Mouse (Mus musculus) embryonic facial prominence, embryonic 13.5 days (tissue): ENCODE measurements around the gene Ccnl2. TPM values are rescaled to one million over a fixed set of nuclear protein-coding genes. Genes with fewer than 3 reads are reported as not detected.
A peak's percentile ranks its signal among the peaks of the same experiment; 100 is the strongest.

ENCODE experiments used
- ATAC-seq: fragments of 200-750 bp; cut with Nextera tagmentation; 2 replicates; pipeline ENCODE4 v1.8.0; 2017; ENCODE audit warnings: low read depth; ENCODE audit not compliant: insufficient number of reproducible peaks, insufficient read depth, low FRiP score, low TSS enrichment
- H3K27ac ChIP-seq: fragments of 300-500 bp; sonication (generic); 2 replicates; pipeline ENCODE4 v1.5.1; 2015; ENCODE audit warnings: moderate library complexity, mild to moderate bottlenecking, inconsistent platforms
- H3K27me3 ChIP-seq: fragments of 300-500 bp; sonication (generic); 2 replicates; pipeline ENCODE4 v1.6.1; 2015; ENCODE audit warnings: mild to moderate bottlenecking, inconsistent platforms
- H3K36me3 ChIP-seq: fragments of 300-500 bp; sonication (generic); 2 replicates; pipeline ENCODE4 v1.6.1; 2015; ENCODE audit warnings: mild to moderate bottlenecking, inconsistent platforms
- H3K4me1 ChIP-seq: fragments of 300-500 bp; sonication (generic); 2 replicates; pipeline ENCODE4 v1.6.1; 2015; ENCODE audit warnings: inconsistent platforms
- H3K4me2 ChIP-seq: fragments of 300-500 bp; sonication (generic); 2 replicates; pipeline ENCODE4 v1.6.1; 2015; ENCODE audit warnings: moderate library complexity, mild to moderate bottlenecking, inconsistent platforms
- H3K4me3 ChIP-seq: fragments of 300-500 bp; sonication (generic); 2 replicates; pipeline ENCODE4 v1.5.1; 2015; ENCODE audit warnings: mild to moderate bottlenecking, inconsistent platforms
- H3K9ac ChIP-seq: fragments of 300-500 bp; sonication (generic); 2 replicates; pipeline ENCODE4 v1.6.1; 2015; ENCODE audit warnings: mild to moderate bottlenecking, inconsistent platforms
- H3K9me3 ChIP-seq: fragments of 300-500 bp; sonication (generic); 2 replicates; pipeline ENCODE4 v1.6.1; 2016; ENCODE audit warnings: inconsistent platforms
- WGBS: fragments of 180-500 bp; shearing (Covaris S2); methylation state at CpG from one replicate; pipeline ENCODE4 v1.1.7; 2015; ENCODE audit warnings: mixed read lengths; 5-methylcytosine and 5-hydroxymethylcytosine counted together
- polyA plus RNA-seq: library from polyadenylated mRNA; unstranded; fragments of >200 nt; fragmentation: Nextera tagmentation; extraction: Ambion mirVana; gene quantifications from 2 replicates; pipeline ENCODE4 v1.2.1, GENCODE M21; 2015

Gene Ccnl2
- polyA plus RNA-seq, result 217 and 248 TPM in 2 replicates

- H3K36me3 ChIP-seq, result peaks cover 72% of the 10 kb centered on the region
- WGBS, result under 1% methylated on average over 56 of the region's 60 CpGs
- peak; percentile 99 for ATAC-seq
- peaks cover 22% of the 10 kb centered on the region for H3K4me1 ChIP-seq
- peak within 1 kb of the TSS; percentile 100 for H3K9ac ChIP-seq
- peak within 1 kb of the TSS; percentile 96 for H3K27ac ChIP-seq
- no peaks in the 10 kb centered on the region for H3K9me3 ChIP-seq
- peak within 1 kb of the TSS; percentile 82 for H3K4me2 ChIP-seq
- H3K4me3 ChIP-seq, result peak within 1 kb of the TSS; percentile 100
- H3K27me3 ChIP-seq, result no peaks in the 10 kb centered on the region
These were observed at the start of gene Ccnl2 for GRCm38 (mm10) chr4:155811929-155812664. Gene Ccnl2 (plus strand): TSS chr4:155812489.

DNA sequence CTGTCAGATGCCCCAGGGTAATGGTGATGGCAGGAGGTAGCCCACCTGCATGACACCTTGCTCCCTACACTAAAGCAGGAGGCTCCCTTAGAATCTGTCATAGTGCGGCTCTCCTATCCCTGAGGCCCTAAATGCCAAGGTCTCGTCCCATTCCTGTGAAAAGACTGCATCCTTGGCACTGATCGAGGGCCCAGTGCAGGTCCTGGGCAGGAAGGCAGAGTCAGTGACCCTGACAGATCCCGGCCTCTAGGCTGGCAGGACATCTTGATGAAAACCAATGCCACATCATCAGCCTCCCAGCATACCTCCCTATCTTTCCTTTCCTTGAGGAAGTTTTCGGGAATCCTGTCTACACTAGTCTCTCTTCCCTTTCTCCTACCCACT, 42.8 kb upstream of the Ccnl2 start:
- ATAC-seq, result no peak
- H3K9me3 ChIP-seq, result no peaks in the 10 kb centered on the region
- H3K27me3 ChIP-seq, result peaks cover 16% of the 10 kb centered on the region; the same call in 1 of the 2 replicates
- WGBS, result 68% methylated on average over 5 of the region's 5 CpGs
- H3K4me2 ChIP-seq, result peak overlapping the region; percentile 74
- no peaks in the 10 kb centered on the region for H3K36me3 ChIP-seq
- H3K9ac ChIP-seq, result peak overlapping the region; percentile 80
- peak overlapping the region; percentile 54 for H3K4me3 ChIP-seq
- peak overlapping the region; percentile 48 for H3K27ac ChIP-seq
- peaks cover 28% of the 10 kb centered on the region for H3K4me1 ChIP-seq

DNA sequence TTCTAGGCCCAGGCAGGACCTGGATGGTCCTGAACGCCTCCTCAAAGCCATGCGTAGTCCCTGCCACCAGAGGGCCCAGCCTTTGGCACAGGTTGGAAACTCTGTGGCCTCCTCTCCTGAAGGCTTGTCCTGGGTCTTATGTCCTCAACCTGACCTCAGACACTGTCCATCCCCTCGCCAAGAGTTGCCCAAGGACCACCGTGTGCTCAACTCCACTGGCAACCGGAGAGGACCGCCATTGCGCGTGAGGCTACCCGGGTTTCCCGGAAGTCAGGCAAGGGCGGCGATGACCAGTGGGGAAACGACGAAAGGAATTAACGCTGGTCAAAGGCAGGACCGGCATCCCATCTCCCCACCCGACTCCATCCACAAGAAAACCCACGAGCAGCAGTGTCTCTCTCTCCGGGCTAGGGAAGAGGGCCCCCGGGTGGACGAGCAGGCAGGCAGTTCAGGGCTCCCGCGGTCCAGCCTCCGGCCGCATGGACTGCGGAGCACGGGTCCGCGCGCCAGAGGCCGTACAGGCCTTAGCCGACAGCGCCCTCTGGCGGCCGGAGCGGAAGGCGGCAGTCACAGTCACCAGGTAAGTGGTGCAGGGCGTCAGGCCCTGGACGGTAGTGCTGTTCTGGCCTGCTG, 42.3 kb upstream of the Ccnl2 start:
- H3K9ac ChIP-seq, result peak overlapping the region; percentile 80
- H3K4me2 ChIP-seq, result peak overlapping the region; percentile 74
- H3K27me3 ChIP-seq, result peaks cover 16% of the 10 kb centered on the region; the same call in 1 of the 2 replicates
- peaks cover 33% of the 10 kb centered on the region for H3K4me1 ChIP-seq
- H3K27ac ChIP-seq, result peak overlapping the region; percentile 48
- under 1% methylated on average over 39 of the region's 39 CpGs for WGBS
- peak overlapping the region; percentile 54 for H3K4me3 ChIP-seq
- H3K36me3 ChIP-seq, result no peaks in the 10 kb centered on the region
- peak; percentile 68 for ATAC-seq
- no peaks in the 10 kb centered on the region for H3K9me3 ChIP-seq

- peaks cover 39% of the 10 kb centered on the region for H3K4me1 ChIP-seq
- H3K4me3 ChIP-seq, result peak overlapping the region; percentile 54
- H3K27me3 ChIP-seq, result peaks cover 16% of the 10 kb centered on the region; the same call in 1 of the 2 replicates
- WGBS, result 42% methylated on average over 24 of the region's 24 CpGs
- ATAC-seq, result no peak
- H3K9me3 ChIP-seq, result no peaks in the 10 kb centered on the region
- peak overlapping the region; percentile 80 for H3K9ac ChIP-seq
- H3K36me3 ChIP-seq, result no peaks in the 10 kb centered on the region
- no peak overlapping the region for H3K27ac ChIP-seq
- H3K4me2 ChIP-seq, result peak overlapping the region; percentile 74
These were observed 41.7 kb upstream of the Ccnl2 start for GRCm38 (mm10) chr4:155770626-155771025.

GRCm38 (mm10) chr4:155771706-155772105, 40.6 kb upstream of the Ccnl2 start:
- H3K4me1 ChIP-seq, result peaks cover 44% of the 10 kb centered on the region
- WGBS, result 86% methylated on average over 2 of the region's 2 CpGs
- H3K27me3 ChIP-seq, result peaks cover 16% of the 10 kb centered on the region; the same call in 1 of the 2 replicates

DNA sequence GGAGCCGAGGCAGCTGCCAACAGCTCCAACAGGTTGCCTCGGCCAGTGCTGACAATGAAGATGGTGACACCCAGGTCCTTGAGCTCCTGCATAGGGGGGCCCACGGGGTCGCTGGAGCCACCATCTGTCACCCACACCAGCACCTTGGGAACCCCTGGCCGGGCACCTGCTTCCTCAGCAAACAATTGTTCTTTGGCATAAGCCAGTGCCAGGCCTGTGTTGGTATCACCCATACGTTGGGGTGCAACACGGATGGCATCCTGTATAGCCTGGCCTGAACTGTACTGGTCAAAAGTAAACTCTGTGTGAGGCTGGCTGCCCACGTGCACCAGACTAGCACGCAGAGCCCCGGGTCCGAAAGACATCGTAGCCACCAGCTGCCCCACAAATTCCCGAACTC, 39.5 kb upstream of the Ccnl2 start:
- Histone ChIP-seq H3K4me1 (peaks cover 48% of the 10 kb centered on the region), H3K4me3 (no peak overlapping the region), H3K27me3 (peaks cover 16% of the 10 kb centered on the region; the same call in 1 of the 2 replicates), H3K4me2 (no peak overlapping the region), H3K27ac (no peak overlapping the region), H3K36me3 (no peaks in the 10 kb centered on the region), H3K9ac (no peak overlapping the region), H3K9me3 (no peaks in the 10 kb centered on the region)
- no peak for ATAC-seq
- WGBS, result 85% methylated on average over 13 of the region's 13 CpGs

More at GRCm38 (mm10) chr4:155771706-155772105, 40.6 kb upstream of the Ccnl2 start:
- ATAC-seq, result no peak
- H3K9ac ChIP-seq, result no peak overlapping the region
- no peaks in the 10 kb centered on the region for H3K9me3 ChIP-seq
- H3K27ac ChIP-seq, result no peak overlapping the region
- no peaks in the 10 kb centered on the region for H3K36me3 ChIP-seq
- no peak overlapping the region for H3K4me2 ChIP-seq
- no peak overlapping the region for H3K4me3 ChIP-seq

GRCm38 (mm10) chr4:155773335-155774078, 38.8 kb upstream of the Ccnl2 start:
- no peaks in the 10 kb centered on the region for H3K9me3 ChIP-seq
- no peak overlapping the region for H3K27ac ChIP-seq
- peak overlapping the region; percentile 54; the same call in 1 of the 2 replicates for H3K9ac ChIP-seq
- peak overlapping the region; percentile 83 for H3K4me2 ChIP-seq
- H3K4me1 ChIP-seq, result peaks cover 48% of the 10 kb centered on the region
- ATAC-seq, result no peak
- H3K36me3 ChIP-seq, result no peaks in the 10 kb centered on the region
- peak overlapping the region; percentile 43 for H3K4me3 ChIP-seq
- WGBS, result 30% methylated on average over 5 of the region's 5 CpGs
- peaks cover 16% of the 10 kb centered on the region; the same call in 1 of the 2 replicates for H3K27me3 ChIP-seq

- under 1% methylated on average over 35 of the region's 35 CpGs for WGBS
- Histone ChIP-seq H3K4me3 (peak within 1 kb of the TSS; percentile 43), H3K27ac (peak within 1 kb of the TSS; percentile 75), H3K27me3 (peaks cover 16% of the 10 kb centered on the region; the same call in 1 of the 2 replicates), H3K4me1 (peaks cover 48% of the 10 kb centered on the region), H3K9me3 (no peaks in the 10 kb centered on the region), H3K9ac (peak within 1 kb of the TSS; percentile 54), H3K4me2 (peak within 1 kb of the TSS; percentile 83), H3K36me3 (no peaks in the 10 kb centered on the region)
- peak; percentile 81 for ATAC-seq
These were observed 38.0 kb upstream of the Ccnl2 start, which contains the start of gene Vwa1 for GRCm38 (mm10) chr4:155774280-155774754. Gene Vwa1 (minus strand): TSS chr4:155774698.

DNA sequence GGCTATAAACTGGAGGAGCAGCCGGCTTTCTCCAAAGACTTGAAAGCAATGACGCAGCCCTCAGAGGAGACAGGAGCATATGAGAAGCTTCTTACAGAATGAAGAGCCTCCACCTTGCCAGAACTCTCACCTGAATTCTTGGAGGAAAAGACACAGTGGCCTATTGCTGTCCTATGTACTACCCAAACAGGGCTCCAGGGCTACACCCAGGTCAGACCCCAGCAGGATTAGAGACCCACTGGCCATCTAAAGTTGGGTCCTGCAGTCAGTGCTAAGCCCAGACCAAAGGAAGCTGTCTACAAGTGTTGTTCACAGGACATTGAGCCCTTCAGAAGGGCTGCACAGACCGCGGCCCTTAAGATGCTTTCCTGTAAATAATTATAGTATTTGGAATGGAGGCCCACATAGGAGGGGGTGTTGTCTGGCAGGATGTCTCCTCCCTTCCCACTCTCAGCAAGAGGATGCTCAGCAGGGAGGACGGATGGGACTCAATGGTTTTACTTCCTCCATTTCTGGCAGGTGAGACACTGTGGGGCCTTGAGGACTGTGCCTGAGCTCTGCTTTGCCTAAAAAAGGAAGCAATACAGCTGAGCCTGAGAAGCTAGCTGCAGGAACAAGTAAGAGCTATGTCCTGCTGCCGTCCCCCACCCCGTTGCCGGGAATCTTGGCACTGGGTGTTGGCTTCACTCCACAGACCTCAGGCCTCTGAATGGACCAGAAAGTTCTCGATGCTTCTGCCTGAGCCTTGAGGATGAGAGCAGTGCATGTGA, 37.1 kb upstream of the Ccnl2 start:
- H3K9me3 ChIP-seq, result no peaks in the 10 kb centered on the region
- peak overlapping the region; percentile 83 for H3K4me2 ChIP-seq
- H3K36me3 ChIP-seq, result no peaks in the 10 kb centered on the region
- peak overlapping the region; percentile 43 for H3K4me3 ChIP-seq
- peak overlapping the region; percentile 54 for H3K9ac ChIP-seq
- WGBS, result 49% methylated on average over 9 of the region's 9 CpGs
- no peak for ATAC-seq
- H3K27ac ChIP-seq, result peak overlapping the region; percentile 75
- peaks cover 16% of the 10 kb centered on the region; the same call in 1 of the 2 replicates for H3K27me3 ChIP-seq
- H3K4me1 ChIP-seq, result peaks cover 41% of the 10 kb centered on the region

DNA sequence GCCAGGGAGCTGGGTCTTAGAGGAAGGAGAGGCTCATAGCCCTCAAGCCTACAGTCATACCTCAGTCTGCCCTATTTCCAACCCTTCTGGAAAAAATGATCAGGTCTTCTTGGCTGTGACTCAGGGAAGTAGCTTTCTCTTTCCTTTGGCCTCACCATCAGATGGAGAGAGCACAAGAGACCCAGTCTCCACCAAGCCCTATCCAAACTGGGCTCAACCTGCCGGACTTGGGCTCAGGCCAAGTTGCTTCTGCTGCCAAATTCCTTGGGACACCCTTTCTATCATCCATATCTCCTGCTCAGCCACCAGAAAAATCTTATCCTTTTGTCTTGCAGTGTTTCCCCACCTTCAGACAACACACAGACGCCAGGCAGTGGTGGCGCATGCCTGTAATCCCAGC, 36.4 kb upstream of the Ccnl2 start:
- no peaks in the 10 kb centered on the region for H3K36me3 ChIP-seq
- peak overlapping the region; percentile 75; the same call in 1 of the 2 replicates for H3K27ac ChIP-seq
- H3K4me3 ChIP-seq, result no peak overlapping the region
- 78% methylated on average over 3 of the region's 3 CpGs for WGBS
- peaks cover 37% of the 10 kb centered on the region for H3K4me1 ChIP-seq
- peaks cover 15% of the 10 kb centered on the region; the same call in 1 of the 2 replicates for H3K27me3 ChIP-seq
- H3K9me3 ChIP-seq, result no peaks in the 10 kb centered on the region
- ATAC-seq, result no peak
- H3K9ac ChIP-seq, result no peak overlapping the region
- no peak overlapping the region for H3K4me2 ChIP-seq
